Mouse (Mus musculus) MEL (cell line): Measurements from ENCODE around the gene Smim27. TPM values are rescaled to one million over a fixed set of nuclear protein-coding genes. Genes with fewer than 3 reads are reported as not detected.

ENCODE experiments used
- DNase-seq: peaks from one replicate; pipeline ENCODE4 v3.0.0; 2011; ENCODE audit warnings: low read depth, low spot score
- H3K27ac ChIP-seq: 2 replicates; pipeline ENCODE4 v1.5.1; 2012; ENCODE audit warnings: low read depth, mild to moderate bottlenecking, control low read depth, low read length, moderate library complexity; ENCODE audit not compliant: control insufficient read depth
- H3K27me3 ChIP-seq, 2 experiments: fragments of 150-350 bp in 1 of 2; sonication (generic) in 1 of 2; 2 replicates each; pipeline ENCODE4 v1.6.1; 2012; ENCODE audit warnings: low read length in 2 of 2, mild to moderate bottlenecking in 2 of 2, improper control_type of control experiment in 1 of 2, moderate library complexity in 1 of 2; ENCODE audit not compliant: insufficient read depth in 2 of 2, control insufficient read depth in 1 of 2
- H3K36me3 ChIP-seq, 2 experiments: 2 replicates each; pipeline ENCODE4 v1.6.1; 2012 to 2014; ENCODE audit warnings: low read length in 2 of 2, improper control_type of control experiment in 1 of 2, inconsistent platforms in 1 of 2, mild to moderate bottlenecking in 1 of 2; ENCODE audit not compliant: insufficient read depth in 2 of 2, control insufficient read depth in 1 of 2
- H3K4me1 ChIP-seq, 2 experiments: fragments of 150-350 bp in 1 of 2; sonication (generic) in 1 of 2; 2 replicates each; pipeline ENCODE4 v1.6.1; 2012; ENCODE audit warnings: low read length in 2 of 2, improper control_type of control experiment in 1 of 2, mild to moderate bottlenecking in 1 of 2; ENCODE audit not compliant: insufficient read depth in 2 of 2, control insufficient read depth in 1 of 2
- H3K4me3 ChIP-seq, 2 experiments: fragments of 150-350 bp in 1 of 2; sonication (generic) in 1 of 2; 2 replicates each; pipeline ENCODE4 v1.5.1; 2012; ENCODE audit warnings: low read depth in 2 of 2, low read length in 2 of 2, mild to moderate bottlenecking in 2 of 2, moderate library complexity in 2 of 2, control low read depth in 1 of 2, improper control_type of control experiment in 1 of 2; ENCODE audit not compliant: control insufficient read depth in 1 of 2, insufficient read depth in 1 of 2
- H3K79me2 ChIP-seq: 2 replicates; pipeline ENCODE4 v1.6.1; 2012; ENCODE audit warnings: mild to moderate bottlenecking, low read length, moderate library complexity; ENCODE audit not compliant: control insufficient read depth, poor library complexity, insufficient read depth
- H3K9ac ChIP-seq: 2 replicates; pipeline ENCODE4 v1.6.1; 2012; ENCODE audit warnings: low read depth, mild to moderate bottlenecking, control low read depth, low read length, moderate library complexity; ENCODE audit not compliant: control insufficient read depth, poor library complexity, severe bottlenecking
- H3K9me3 ChIP-seq: fragments of 150-350 bp; sonication (generic); replicated peaks from 2 replicates; pipeline ENCODE4 v1.6.1; 2012; ENCODE audit warnings: mild to moderate bottlenecking, low read length, improper control_type of control experiment, moderate library complexity; ENCODE audit not compliant: insufficient read depth
- BHLHE40 ChIP-seq: IDR thresholded peaks from 2 replicates; pipeline ENCODE4 v1.6.1; 2012; ENCODE audit warnings: low read depth, mild to moderate bottlenecking, inconsistent platforms, low read length, improper control_type of control experiment, borderline replicate concordance
- CHD2 ChIP-seq: IDR thresholded peaks from 2 replicates; pipeline ENCODE4 v1.6.1; 2011; ENCODE audit warnings: low read length, improper control_type of control experiment
- CTCF ChIP-seq, 3 experiments: IDR thresholded peaks in 2 of 3; conservative IDR thresholded peaks in 1 of 3; 2 replicates each; pipeline ENCODE4 v1.5.1; 2011 to 2012; ENCODE audit warnings: low read length in 3 of 3, low read depth in 2 of 3, mild to moderate bottlenecking in 2 of 3, improper control_type of control experiment in 1 of 3, inconsistent platforms in 1 of 3, mixed read lengths in 1 of 3, moderate library complexity in 1 of 3; ENCODE audit not compliant: control insufficient read depth in 1 of 3, insufficient read depth in 1 of 3, poor library complexity in 1 of 3, severe bottlenecking in 1 of 3
- E2F4 ChIP-seq: IDR thresholded peaks from 2 replicates; pipeline ENCODE4 v1.6.1; 2011; ENCODE audit warnings: low read depth, low read length, improper control_type of control experiment, borderline replicate concordance
- EP300 ChIP-seq, 2 experiments: IDR thresholded peaks; 2 replicates each; pipeline ENCODE4 v1.6.1; 2011; ENCODE audit warnings: improper control_type of control experiment in 2 of 2, low read length in 2 of 2, low read depth in 1 of 2, mild to moderate bottlenecking in 1 of 2
- ETS1 ChIP-seq: IDR thresholded peaks from 2 replicates; pipeline ENCODE4 v1.6.1; 2012; ENCODE audit warnings: low read depth, mild to moderate bottlenecking, inconsistent platforms, low read length, improper control_type of control experiment, moderate library complexity
- GABPA ChIP-seq: IDR thresholded peaks from 2 replicates; pipeline ENCODE4 v1.6.1; 2012; ENCODE audit warnings: low read depth, mild to moderate bottlenecking, inconsistent platforms, low read length, improper control_type of control experiment, moderate library complexity
- GATA1 ChIP-seq: IDR thresholded peaks from 2 replicates; pipeline ENCODE4 v1.6.1; 2011; ENCODE audit warnings: low read depth, low read length, improper control_type of control experiment
- JUND ChIP-seq: IDR thresholded peaks from 2 replicates; pipeline ENCODE4 v1.6.1; 2011; ENCODE audit warnings: low read depth, mild to moderate bottlenecking, improper control_type of control experiment, low read length
- MAX ChIP-seq: IDR thresholded peaks from 2 replicates; pipeline ENCODE4 v1.6.1; 2011; ENCODE audit warnings: low read length, improper control_type of control experiment
- MEF2A ChIP-seq: IDR thresholded peaks from 2 replicates; pipeline ENCODE4 v1.6.1; 2014; ENCODE audit warnings: low read depth, mild to moderate bottlenecking, inconsistent platforms, low read length, improper control_type of control experiment; ENCODE audit not compliant: poor library complexity, insufficient replicate concordance, severe bottlenecking; ENCODE audit errors: extremely low read depth
- MYB ChIP-seq: IDR thresholded peaks from 2 replicates; pipeline ENCODE4 v1.6.1; 2011; ENCODE audit warnings: mild to moderate bottlenecking, low read depth, low read length, improper control_type of control experiment
- POLR2AphosphoS2 ChIP-seq: IDR thresholded peaks from 2 replicates; pipeline ENCODE4 v1.6.1; 2011; ENCODE audit warnings: low read length, improper control_type of control experiment
- RAD21 ChIP-seq: IDR thresholded peaks from 2 replicates; pipeline ENCODE4 v1.6.1; 2011; ENCODE audit warnings: mild to moderate bottlenecking, low read depth, low read length, improper control_type of control experiment
- RCOR1 ChIP-seq: IDR thresholded peaks from 2 replicates; pipeline ENCODE4 v1.6.1; 2012; ENCODE audit warnings: low read depth, mild to moderate bottlenecking, inconsistent platforms, low read length, improper control_type of control experiment
- SIN3A ChIP-seq: IDR thresholded peaks from 2 replicates; pipeline ENCODE4 v1.6.1; 2012; ENCODE audit warnings: low read length, improper control_type of control experiment, inconsistent platforms
- SMC3 ChIP-seq: IDR thresholded peaks from 2 replicates; pipeline ENCODE4 v1.6.1; 2011; ENCODE audit warnings: low read depth, low read length, improper control_type of control experiment
- ZKSCAN1 ChIP-seq: IDR thresholded peaks from 2 replicates; pipeline ENCODE4 v1.6.1; 2012; ENCODE audit warnings: low read depth, mild to moderate bottlenecking, inconsistent platforms, low read length, improper control_type of control experiment, moderate library complexity
- ZNF384 ChIP-seq: IDR thresholded peaks from 2 replicates; pipeline ENCODE4 v1.6.1; 2012; ENCODE audit warnings: low read depth, mild to moderate bottlenecking, inconsistent platforms, low read length, improper control_type of control experiment
- polyA plus RNA-seq, 2 experiments: library from polyadenylated mRNA; stranded (reverse) in 1 of 2; unstranded in 1 of 2; fragments of >175 nt in 1 of 2; fragments of >200 nt in 1 of 2; gene quantifications; 2 replicates each; pipeline versions ENCODE4 v1.2.1 to v1.2.4; 2012; ENCODE audit warnings: low replicate concordance in 2 of 2, low read depth in 1 of 2; ENCODE audit not compliant: insufficient read length in 2 of 2, insufficient read depth in 1 of 2, missing spikeins in 1 of 2
- total RNA-seq: library from RNA; depleted of rRNA; stranded (reverse); fragments of 300-350 nt; gene quantifications from 2 replicates; pipeline ENCODE4 v1.2.3, GENCODE M21; 2012

Gene Smim27
- total and polyA plus RNA-seq, 3 experiments: 7.3 to 12.1 TPM; not detected in 1

DNA sequence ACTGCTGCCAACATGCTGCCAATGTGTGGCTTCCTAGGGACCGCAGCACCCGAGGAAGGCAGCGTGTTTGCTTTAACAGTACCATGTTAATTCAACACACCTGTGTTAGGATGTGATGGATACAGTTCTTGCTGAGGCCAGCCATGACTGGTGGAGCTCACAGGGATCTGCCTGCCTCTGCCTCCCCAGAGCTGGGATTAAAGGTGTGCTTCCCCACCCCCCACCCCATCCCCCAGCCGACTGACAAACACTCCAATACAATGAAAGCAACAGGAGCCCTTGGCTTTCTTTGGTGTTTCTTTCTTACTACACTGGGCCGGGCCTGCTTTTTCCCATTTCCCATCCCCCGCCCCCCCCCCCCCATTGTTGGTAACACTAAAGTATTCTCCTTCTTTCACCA, 35.1 kb upstream of the Smim27 start:
- DNase-seq: no peak
- H3K36me3 ChIP-seq: no peaks in the 10 kb centered on the region
- H3K27me3 ChIP-seq: no peaks in the 10 kb centered on the region
- H3K79me2 ChIP-seq: no peaks in the 10 kb centered on the region
- no peak for TF ChIP-seq ZKSCAN1
- TF ChIP-seq BHLHE40: no peak
- no peak for TF ChIP-seq GATA1
- no peak for TF ChIP-seq MAX
- no peak for TF ChIP-seq CTCF (IDR thresholded peaks at IDR 0.05 in 2 of 3, conservative IDR thresholded peaks at IDR 0.05 in 1 of 3; ENCODE audit: control insufficient read depth in 1 of 3, insufficient read depth in 1 of 3, low read depth in 2 of 3, low read length in 3 of 3, poor library complexity in 1 of 3, severe bottlenecking in 1 of 3)
- TF ChIP-seq JUND: no peak
- no peak for TF ChIP-seq E2F4
- TF ChIP-seq MEF2A: no peak
- TF ChIP-seq GABPA: no peak
- TF ChIP-seq SMC3: no peak
- TF ChIP-seq EP300 (IDR thresholded peaks at IDR 0.05; ENCODE audit: low read depth in 1 of 2, low read length in 2 of 2): no peak
- no peak for TF ChIP-seq SIN3A
- TF ChIP-seq MYB: no peak
- no peak for TF ChIP-seq RCOR1
- no peak for TF ChIP-seq POLR2AphosphoS2
- no peak for TF ChIP-seq ETS1
- H3K9ac ChIP-seq: no peak overlapping the region
- no peak overlapping the region for H3K4me3 ChIP-seq
- H3K4me1 ChIP-seq: no peaks in the 10 kb centered on the region
- no peak overlapping the region for H3K27ac ChIP-seq
- H3K9me3 ChIP-seq: no peaks in the 10 kb centered on the region

GRCm38 (mm10) chr4:40236829-40237228, 32.5 kb upstream of the Smim27 start:
- Histone ChIP-seq H3K9ac (no peak overlapping the region), H3K4me3 (no peak overlapping the region)
- no peak for DNase-seq

More at GRCm38 (mm10) chr4:40236829-40237228, 32.5 kb upstream of the Smim27 start:
- Histone ChIP-seq H3K79me2 (no peaks in the 10 kb centered on the region), H3K27ac (no peak overlapping the region), H3K9me3 (no peaks in the 10 kb centered on the region), H3K36me3 (no peaks in the 10 kb centered on the region), H3K4me1 (peaks cover 0 to 4% of the 10 kb centered on the region in 2 experiments; a peak in 1 of 4 replicates), H3K27me3 (no peaks in the 10 kb centered on the region)
- TF ChIP-seq RAD21: no peak
- TF ChIP-seq ZNF384: no peak
- no peak for TF ChIP-seq POLR2AphosphoS2
- no peak for TF ChIP-seq GATA1
- no peak for TF ChIP-seq SMC3
- TF ChIP-seq CHD2: no peak
